Mouse (Mus musculus) neutrophil, adult 5-6 weeks (primary cell): Measurements from ENCODE around the gene Mapkapk5. TPM values are rescaled to one million over a fixed set of nuclear protein-coding genes. Genes with fewer than 3 reads are reported as not detected.

ENCODE experiments used
- ATAC-seq: fragments of 151-379, 151-347 bp; 2 replicates; pipeline ENCODE4 v1.8.0; 2017; ENCODE audit warnings: mild to moderate bottlenecking, moderate TSS enrichment; ENCODE audit not compliant: insufficient number of reproducible peaks, poor library complexity, low FRiP score, severe bottlenecking; ENCODE audit errors: extremely low read depth
- total RNA-seq: library from RNA; stranded (forward); fragments of 200-1000 nt; gene quantifications from 2 replicates; pipeline ENCODE4 v1.2.3, GENCODE M21; 2017

Gene Mapkapk5
- total RNA-seq, 1 experiment from 2014 or later = 179 TPM

GRCm38 (mm10) chr5:121518983-121519382 is 26.7 kb downstream of the Mapkapk5 start:
- ATAC-seq = no peak

- no peak for ATAC-seq
These were observed 35.7 kb downstream of the Mapkapk5 start for GRCm38 (mm10) chr5:121510009-121510408.

- no peak for ATAC-seq
These were observed 38.9 kb downstream of the Mapkapk5 start for GRCm38 (mm10) chr5:121506846-121507245.

GRCm38 (mm10) chr5:121503231-121503630 is 42.5 kb downstream of the Mapkapk5 start, which contains the start of gene Adam1b:
Gene Adam1b (minus strand): TSS chr5:121503435.
- no peak for ATAC-seq

GRCm38 (mm10) chr5:121501424-121501996 is 44.2 kb downstream of the Mapkapk5 start:
- peak; percentile 53; the same call in 1 of the 2 replicates for ATAC-seq

- peak; percentile 27; the same call in 1 of the 2 replicates for ATAC-seq
These were observed 45.0 kb downstream of the Mapkapk5 start for GRCm38 (mm10) chr5:121500719-121501118.

GRCm38 (mm10) chr5:121493305-121493704 is 52.4 kb downstream of the Mapkapk5 start:
- ATAC-seq = no peak

GRCm38 (mm10) chr5:121484801-121485200 is 60.9 kb downstream of the Mapkapk5 start:
- no peak for ATAC-seq

- ATAC-seq = peak; percentile 78
These were observed 68.0 kb downstream of the Mapkapk5 start for GRCm38 (mm10) chr5:121477680-121478079.

- ATAC-seq = no peak
These were observed 69.7 kb downstream of the Mapkapk5 start for GRCm38 (mm10) chr5:121476040-121476439.

Other genes starting within 250 kb of the Mapkapk5 start
- gene Trafd1, start 160.3 kb downstream of the Mapkapk5 start, total RNA-seq = 106 and 111 TPM in 2 replicates
- 31.0 and 34.3 TPM in 2 replicates for gene Naa25, start 148.0 kb downstream of the Mapkapk5 start, total RNA-seq
- 0.35 and 0.86 TPM in 2 replicates for gene Tmem116, start 94.0 kb downstream of the Mapkapk5 start, total RNA-seq
- gene Erp29, start 93.4 kb downstream of the Mapkapk5 start, total RNA-seq = 362 and 399 TPM in 2 replicates
- gene Adam1b, start 42.5 kb downstream of the Mapkapk5 start, total RNA-seq = not detected in 2 replicates
- 13.8 and 14.0 TPM in 2 replicates for gene Adam1a, start 423 bp downstream of the Mapkapk5 start, total RNA-seq
- not detected in 2 replicates for gene Gm42878, start 423 bp downstream of the Mapkapk5 start, total RNA-seq
- gene Aldh2, start 47.9 kb upstream of the Mapkapk5 start, total RNA-seq = 253 and 275 TPM in 2 replicates
- 7.3 and 8.2 TPM in 2 replicates for gene Acad12, start 73.0 kb upstream of the Mapkapk5 start, total RNA-seq
- gene Acad10, start 114.6 kb upstream of the Mapkapk5 start, total RNA-seq = 3.1 and 4.1 TPM in 2 replicates
- 90.0 and 97.5 TPM in 2 replicates for gene Brap, start 114.7 kb upstream of the Mapkapk5 start, total RNA-seq
- gene Atxn2, start 165.4 kb upstream of the Mapkapk5 start, total RNA-seq = 62.5 and 75.6 TPM in 2 replicates